Comparison of ENCODE assay signal across 7 mouse cellular contexts in the genomic region with DNA sequence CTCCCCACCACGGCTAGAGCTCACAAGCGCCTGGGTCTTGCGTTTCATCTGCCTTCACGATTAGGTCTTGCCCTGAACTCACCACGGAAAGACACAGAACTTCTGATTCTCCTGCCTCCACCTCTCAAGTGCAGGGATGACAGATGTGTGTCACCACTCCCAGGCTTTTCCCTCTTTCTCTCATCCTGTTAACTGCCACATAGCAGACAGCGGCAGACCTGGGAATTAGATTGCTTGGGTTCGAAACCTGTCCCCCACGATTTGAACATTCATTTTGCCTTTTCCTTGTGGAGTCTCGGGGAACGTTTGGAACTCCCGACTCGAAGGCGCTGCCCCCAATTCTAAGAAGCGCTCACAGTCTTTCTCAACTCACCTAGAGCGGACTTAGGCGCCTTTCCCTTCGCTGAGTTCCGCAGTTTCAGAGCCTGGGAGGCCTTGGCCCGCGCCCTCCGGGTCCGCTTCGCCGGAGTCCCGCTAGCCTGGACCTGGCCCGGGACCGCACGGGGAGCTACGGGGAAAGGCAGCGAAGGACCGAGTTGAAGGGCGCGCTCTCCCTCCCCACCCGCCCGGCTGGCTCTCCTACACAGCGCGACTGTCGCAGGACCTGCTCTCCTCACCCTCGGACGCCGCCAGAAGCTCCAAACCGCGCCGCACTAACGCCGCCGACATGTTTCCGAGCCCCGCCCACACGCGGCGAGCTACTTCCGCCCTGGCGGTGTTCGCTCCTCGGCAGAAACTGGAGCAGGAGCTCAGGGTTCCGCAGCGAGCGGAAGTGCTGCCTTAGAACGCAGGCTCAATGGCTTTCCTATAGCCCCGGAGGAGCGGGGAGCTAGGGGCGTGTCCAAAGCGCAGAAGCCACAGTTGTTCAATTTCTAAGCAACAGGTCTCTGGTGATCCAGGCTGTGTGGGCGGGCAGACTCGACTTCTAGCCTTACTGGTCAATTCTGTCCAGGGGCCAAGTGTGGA. TPM values are rescaled to one million over a fixed set of nuclear protein-coding genes. Genes with fewer than 3 reads are reported as not detected.
A peak's percentile ranks its signal among the peaks of the same experiment; 100 is the strongest.
DNase-seq lines count a peak whose midpoint lies in the region; ATAC-seq lines count a peak whose summit lies in the region.

A gene (minus strand): TSS at position 706 of the 966 bp plus-strand sequence.

- peak within 1 kb of the TSS; percentile 67 for H3K9ac ChIP-seq in limb, embryonic 11.5 days (ENCODE audit: low read length)
- H3K9ac ChIP-seq in midbrain, embryonic 14.5 days (replicated peaks; ENCODE audit: low read length): peak within 1 kb of the TSS; percentile 76

- 2% methylated on average over 66 of the region's 66 CpGs for WGBS in embryonic facial prominence, embryonic 10.5 days
- WGBS in limb, embryonic 11.5 days: 1% methylated on average over 66 of the region's 66 CpGs
- WGBS in midbrain, embryonic 14.5 days: 2% methylated on average over 66 of the region's 66 CpGs

- peak within 1 kb of the TSS; percentile 98 for H3K4me3 ChIP-seq in embryonic facial prominence, embryonic 10.5 days
- H3K4me3 ChIP-seq in limb, embryonic 11.5 days (ENCODE audit: low read depth, low read length): peak within 1 kb of the TSS; percentile 72
- peak within 1 kb of the TSS; percentile 87 for H3K4me3 ChIP-seq in midbrain, embryonic 14.5 days (replicated peaks; ENCODE audit: low read depth, low read length)

- H3K4me1 ChIP-seq in embryonic facial prominence, embryonic 10.5 days: peaks cover 36% of the 10 kb centered on the region
- H3K4me1 ChIP-seq in limb, embryonic 11.5 days (ENCODE audit: control insufficient read depth, insufficient read depth, low read length): peaks cover 6% of the 10 kb centered on the region
- peaks cover 10% of the 10 kb centered on the region for H3K4me1 ChIP-seq in midbrain, embryonic 14.5 days (ENCODE audit: control insufficient read depth, insufficient read depth, low read length)

- H3K4me2 ChIP-seq in limb, embryonic 11.5 days (ENCODE audit: low read depth, severe bottlenecking): peak within 1 kb of the TSS; percentile 73
- H3K4me2 ChIP-seq in midbrain, embryonic 14.5 days (ENCODE audit: low read length): peak within 1 kb of the TSS; percentile 76

- peak; percentile 91 for ATAC-seq in granulocyte monocyte progenitor cell, adult 5-6 weeks (replicated peaks; ENCODE audit: poor library complexity, severe bottlenecking)
- peak; percentile 81 for ATAC-seq in limb, embryonic 11.5 days (ENCODE audit: insufficient number of reproducible peaks, low FRiP score, low TSS enrichment, low read depth)
- ATAC-seq in midbrain, embryonic 14.5 days (ENCODE audit: low FRiP score, low TSS enrichment): peak; percentile 92

- peaks cover 36% of the 10 kb centered on the region for H3K36me3 ChIP-seq in embryonic facial prominence, embryonic 10.5 days (replicated peaks)
- 0 out of 2 replicates have a peak, but pooled peaks cover 5% of the 10 kb centered on the region for H3K36me3 ChIP-seq in limb, embryonic 11.5 days (ENCODE audit: control insufficient read depth, insufficient read depth, low read length)
- H3K36me3 ChIP-seq in midbrain, embryonic 14.5 days (ENCODE audit: control insufficient read depth, insufficient read depth, low read length): peaks cover 22% of the 10 kb centered on the region

- DNase-seq in adrenal gland, postnatal 14 days: peak; percentile 93
- peak; percentile 94 for DNase-seq in embryonic facial prominence, embryonic 10.5 days (ENCODE audit: low spot score)
- DNase-seq in kidney, adult 11 months: peak; percentile 88
- peak; percentile 95 for DNase-seq in limb, embryonic 11.5 days (ENCODE audit: low spot score)
- DNase-seq in midbrain, embryonic 14.5 days: peak; percentile 96
- peak; percentile 79 to 88 for DNase-seq in spleen, adult 18-20 months

- peak within 1 kb of the TSS; percentile 88 for H3K27ac ChIP-seq in embryonic facial prominence, embryonic 10.5 days (replicated peaks)
- peak within 1 kb of the TSS; percentile 3; the same call in 1 of the 2 replicates for H3K27ac ChIP-seq in limb, embryonic 11.5 days (replicated peaks; ENCODE audit: low read depth, low read length)
- H3K27ac ChIP-seq in midbrain, embryonic 14.5 days (replicated peaks; ENCODE audit: low read depth, low read length): peak within 1 kb of the TSS; percentile 68

- H3K9me3 ChIP-seq in embryonic facial prominence, embryonic 10.5 days: no peaks in the 10 kb centered on the region
- no peaks in the 10 kb centered on the region for H3K9me3 ChIP-seq in limb, embryonic 11.5 days (ENCODE audit: control insufficient read depth, low read length)
- H3K9me3 ChIP-seq in midbrain, embryonic 14.5 days (ENCODE audit: control insufficient read depth, low read length): no peaks in the 10 kb centered on the region

- H3K27me3 ChIP-seq in embryonic facial prominence, embryonic 10.5 days (replicated peaks; ENCODE audit: low read depth, poor library complexity, severe bottlenecking): no peaks in the 10 kb centered on the region
- H3K27me3 ChIP-seq in limb, embryonic 11.5 days (ENCODE audit: control insufficient read depth, insufficient read depth, low read length): no peaks in the 10 kb centered on the region
- H3K27me3 ChIP-seq in midbrain, embryonic 14.5 days (ENCODE audit: control insufficient read depth, insufficient read depth, low read length): no peaks in the 10 kb centered on the region

RNA-seq across cellular contexts. Expression of the gene that starts here (rescaled TPM):
- 34.7 and 35.1 TPM in 2 replicates for total RNA-seq in adrenal gland, postnatal 14 days (2021)
- 68.1 and 73.2 TPM in 2 replicates for polyA plus RNA-seq in embryonic facial prominence, embryonic 10.5 days (2016; fragmentation: Nextera tagmentation; extraction: Ambion mirVana)
- 34.9 and 40.9 TPM in 2 replicates for total RNA-seq in granulocyte monocyte progenitor cell, adult 5-6 weeks (2014; fragmentation: Nextera tagmentation)
- total RNA-seq in granulocyte monocyte progenitor cell, adult 5-6 weeks (2017): 32.7 and 40.0 TPM in 2 replicates
- polyA plus RNA-seq in limb, embryonic 11.5 days (2014; fragmentation: Nextera tagmentation; extraction: Ambion mirVana): 74.7 and 79.0 TPM in 2 replicates
- polyA plus RNA-seq in midbrain, embryonic 14.5 days (2014; fragmentation: Nextera tagmentation; extraction: Ambion mirVana): 73.9 and 100 TPM in 2 replicates

Comparison
In these comparisons a context has a peak if more than half of its experiments do, and no peak if none do; other contexts are left out.
1. Peak in every context shown above with its lines: DNase-seq, ATAC-seq, H3K4me3 ChIP-seq and H3K27ac ChIP-seq.
2. H3K27ac ChIP-seq: peak in every context shown above with its lines; median percentile 88 in embryonic facial prominence, embryonic 10.5 days; 68 in midbrain, embryonic 14.5 days; 3 in limb, embryonic 11.5 days.